Mouse (Mus musculus) right cerebral cortex, postnatal 36 days (tissue): ENCODE data around the gene Fibp.
"Not testable (repeated sequence)": the region's sequence is repeated elsewhere in the genome, so short reads cannot be mapped to it uniquely, and the experiment has no call there.

Source experiments
- DNase-seq, 2 experiments: peaks; one replicate each; pipeline ENCODE4 v3.0.0; 2022; ENCODE audit warnings: low spot score in 2 of 2, mixed read lengths in 1 of 2

Gene Fibp

DNA sequence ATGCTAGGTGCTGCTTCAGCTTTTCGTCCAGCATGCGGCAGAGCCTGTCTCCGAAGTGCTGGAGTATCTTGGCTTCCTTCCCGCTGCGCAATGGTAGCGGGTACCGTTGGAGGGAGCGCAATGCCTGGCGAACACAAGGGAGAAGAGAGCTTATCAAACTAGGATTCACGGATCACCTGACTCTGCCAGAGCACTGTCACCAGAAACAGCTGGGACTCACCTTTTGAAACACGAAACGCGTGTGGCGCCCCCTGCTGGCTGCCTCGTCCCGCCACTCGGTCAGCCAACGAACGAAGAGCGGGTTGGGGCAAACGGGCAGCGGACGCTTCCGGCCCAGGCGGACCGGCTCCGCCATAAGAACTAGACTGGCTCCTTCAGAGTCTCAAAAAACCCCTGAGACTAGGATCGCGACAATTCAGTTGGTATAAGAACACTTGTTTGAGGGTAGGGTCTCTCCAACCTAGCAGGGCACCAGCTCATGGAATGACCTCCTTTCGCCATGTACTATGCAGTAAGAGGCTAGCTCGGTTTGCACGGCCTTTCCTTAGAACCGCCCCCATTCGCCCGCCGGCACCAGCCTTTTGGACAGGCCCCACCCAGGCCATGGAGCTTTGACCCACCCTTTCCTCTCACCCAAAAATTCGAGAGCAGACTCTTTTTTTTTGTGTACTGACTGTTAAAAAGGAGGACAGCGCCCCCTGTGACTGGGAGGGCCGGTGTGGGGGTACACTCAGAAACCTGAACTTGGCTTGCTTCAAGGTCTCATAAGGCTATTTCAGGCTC, 27.5 kb downstream of the Fibp start, which contains the start of gene Mus81:
Gene Mus81, minus strand, starts transcription at position 635 of the 783 bp plus-strand sequence.
- peak; percentile 90 to 91 for DNase-seq

DNA sequence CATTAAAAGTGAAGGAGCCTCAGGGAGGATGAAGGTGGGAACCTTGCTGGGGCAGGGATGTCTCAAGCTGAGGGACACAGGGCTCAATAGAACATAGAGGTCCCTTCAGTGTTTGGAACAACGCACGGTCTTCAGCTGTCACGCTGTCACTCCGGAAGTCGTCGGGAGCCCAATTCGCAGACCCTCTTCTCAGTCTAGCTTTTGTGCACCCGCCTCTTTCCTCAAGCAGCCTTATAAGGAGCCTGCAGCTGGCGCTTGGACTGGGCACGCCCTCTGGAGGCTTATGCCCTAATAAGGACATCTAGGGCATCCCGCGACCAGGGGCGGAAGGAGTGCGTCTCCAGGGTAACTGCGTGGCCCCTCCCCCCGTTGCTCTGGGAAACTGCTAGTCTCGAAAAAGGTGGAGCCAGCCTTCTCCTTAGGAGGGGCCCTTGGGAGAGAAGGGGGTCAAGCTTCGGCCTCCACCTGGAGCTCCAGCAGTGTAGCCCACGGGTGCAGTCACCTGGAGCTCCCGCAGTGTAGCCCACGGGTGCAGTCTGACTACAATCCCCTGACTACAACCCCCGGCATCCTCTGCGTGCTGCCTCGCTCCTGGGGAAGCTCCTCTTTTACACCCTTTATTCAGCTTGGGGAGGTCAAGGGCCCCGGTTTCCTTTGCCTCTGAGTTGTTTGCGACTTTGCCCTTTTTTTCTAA, 28.6 kb downstream of the Fibp start:
- DNase-seq = peak; percentile 97

DNA sequence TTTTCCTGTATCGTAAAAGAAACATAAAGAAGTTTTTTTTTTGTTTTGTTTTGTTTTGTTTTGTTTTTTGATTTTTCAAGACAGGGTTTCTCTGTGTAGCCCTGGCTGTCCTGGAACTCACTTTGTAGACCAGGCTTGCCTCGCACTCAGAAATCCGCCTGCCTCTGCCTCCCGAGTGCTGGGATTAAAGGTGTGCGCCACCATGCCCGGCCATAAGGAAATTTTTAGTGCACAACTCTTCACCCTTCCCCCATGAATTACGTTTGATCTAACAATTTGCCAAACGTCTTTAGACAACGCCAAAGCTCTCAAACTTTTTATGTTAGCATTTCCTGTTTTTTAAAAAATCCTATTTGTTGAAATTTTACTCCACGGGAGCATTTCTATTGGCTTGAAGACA, 29.3 kb downstream of the Fibp start:
- not testable (repeated sequence) for DNase-seq

DNA sequence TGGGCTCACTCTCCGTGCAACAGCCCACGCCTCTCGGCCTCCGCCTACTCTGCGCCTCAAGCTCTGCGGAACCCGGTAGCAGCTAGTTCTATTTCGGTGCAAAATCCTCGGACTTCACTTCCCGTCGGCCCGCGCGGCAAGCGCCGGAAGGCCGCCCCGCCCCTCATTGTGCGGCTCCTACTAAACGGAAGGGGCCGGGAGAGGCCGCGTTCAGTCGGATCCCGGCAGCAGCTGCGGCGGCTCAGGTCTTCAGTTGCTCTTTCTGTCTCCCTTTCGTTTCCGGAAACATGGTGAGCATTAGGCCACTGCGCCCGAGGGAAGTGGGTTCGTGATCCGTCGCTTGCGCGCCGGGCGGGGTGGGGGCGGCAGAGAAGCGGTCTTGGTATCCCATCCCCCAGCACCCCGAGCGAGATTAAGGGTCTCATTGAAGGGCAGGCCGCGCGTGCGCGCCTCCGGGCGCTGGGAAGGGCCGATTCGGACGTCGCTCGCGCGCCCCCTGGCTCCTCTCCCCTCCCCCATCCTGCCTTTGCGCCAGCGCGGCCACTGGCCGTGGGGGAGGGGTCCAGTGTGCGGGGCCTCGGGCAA, 30.0 kb downstream of the Fibp start, which contains the start of gene Cfl1:
Gene Cfl1, plus strand, starts transcription at position 143 of the 585 bp plus-strand sequence.
- peak; percentile 95 to 96 for DNase-seq

DNA sequence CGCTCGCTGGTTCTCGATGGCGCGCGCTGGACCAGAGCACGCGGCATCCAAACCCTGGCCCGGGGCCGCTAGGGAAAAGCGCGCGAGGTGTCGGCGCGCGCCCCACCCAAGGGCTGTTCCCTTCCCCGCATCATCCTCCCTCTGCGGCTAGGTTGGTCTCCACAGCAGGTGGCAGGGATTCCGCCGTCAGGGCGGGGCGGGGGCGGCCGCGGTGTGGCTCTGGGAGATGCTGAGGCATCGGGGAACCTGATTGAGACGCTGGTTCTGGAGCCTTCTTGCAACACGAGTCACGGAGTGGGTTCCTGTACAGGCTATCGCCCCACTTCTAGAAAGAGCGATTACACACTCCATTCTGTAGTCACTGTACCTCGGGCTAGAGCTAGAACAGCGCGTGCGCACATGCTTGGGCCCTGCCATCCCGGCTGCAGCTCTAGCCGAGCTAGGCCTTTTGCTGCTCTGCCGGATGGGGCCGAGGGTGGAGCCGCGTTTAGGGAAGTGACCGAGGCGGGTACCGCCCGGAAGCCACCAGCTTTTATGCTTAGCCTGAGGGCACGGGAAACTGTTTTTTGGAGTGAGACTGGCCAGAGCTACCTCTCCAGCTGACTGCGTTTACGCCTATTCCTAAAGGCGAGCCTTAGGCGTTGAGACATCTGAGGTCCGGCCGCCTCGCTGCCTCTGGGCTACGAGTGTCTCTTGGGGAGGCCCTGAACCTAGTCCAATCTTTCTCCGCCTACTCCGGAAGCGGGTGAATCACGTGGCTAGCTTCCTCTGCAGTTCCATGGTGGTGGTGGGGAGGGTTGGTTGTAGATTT, 30.7 kb downstream of the Fibp start:
- peak; percentile 73 to 82 for DNase-seq

DNA sequence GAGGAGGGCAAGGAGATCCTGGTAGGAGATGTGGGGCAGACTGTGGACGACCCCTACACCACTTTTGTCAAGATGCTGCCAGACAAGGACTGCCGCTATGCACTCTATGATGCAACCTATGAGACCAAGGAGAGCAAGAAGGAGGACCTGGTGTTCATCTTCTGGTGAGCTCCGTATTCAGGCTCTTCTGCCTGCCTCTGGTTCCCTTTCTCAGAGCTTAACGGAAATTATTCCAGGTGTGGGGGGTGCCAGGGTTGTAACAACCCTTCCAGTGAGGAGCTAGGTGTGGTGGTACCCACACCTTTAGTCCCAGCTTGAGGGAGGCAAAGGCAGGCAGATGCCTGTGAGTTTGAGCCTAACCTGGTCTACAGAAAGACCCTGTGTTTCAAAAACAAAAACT, 32.2 kb downstream of the Fibp start:
- DNase-seq = no peak

DNA sequence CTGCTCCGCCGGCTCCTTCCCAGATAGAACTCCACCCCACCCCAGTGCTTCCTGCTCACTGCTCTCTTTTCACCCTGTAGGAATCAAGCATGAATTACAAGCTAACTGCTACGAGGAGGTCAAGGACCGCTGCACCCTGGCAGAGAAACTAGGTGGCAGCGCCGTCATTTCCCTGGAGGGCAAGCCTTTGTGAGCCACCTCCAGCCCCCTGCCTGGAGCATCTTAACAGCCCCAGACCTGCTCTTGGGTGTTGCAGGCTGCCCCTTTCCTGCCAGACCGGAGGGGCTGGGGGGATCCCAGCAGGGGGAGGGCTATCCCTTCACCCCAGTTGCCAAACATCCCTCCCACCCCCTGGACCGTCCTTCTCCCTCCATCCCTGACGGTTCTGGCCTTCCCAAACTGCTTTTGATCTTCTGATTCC, 32.9 kb downstream of the Fibp start:
- DNase-seq = not testable (repeated sequence)

DNA sequence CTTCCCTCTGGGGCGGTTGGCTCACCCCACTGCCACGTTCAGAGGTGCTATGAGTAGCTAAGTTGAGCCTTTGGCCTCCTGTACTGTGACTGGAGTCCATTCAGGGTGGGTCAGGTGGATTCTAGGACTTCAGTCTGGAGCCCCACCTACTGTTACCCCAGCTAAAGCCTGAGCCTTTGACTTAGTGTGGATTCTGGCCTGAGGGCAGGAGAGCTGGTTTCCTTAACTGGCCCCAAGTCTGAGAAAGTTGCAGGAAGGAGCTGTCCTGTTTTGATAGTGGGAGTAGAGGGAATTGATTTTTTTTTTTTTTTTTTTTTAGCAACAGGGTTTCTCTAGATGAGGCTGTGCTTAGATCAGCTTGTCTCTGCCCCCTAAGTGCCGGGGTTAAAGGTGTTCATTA, 33.9 kb downstream of the Fibp start:
- no peak for DNase-seq

DNA sequence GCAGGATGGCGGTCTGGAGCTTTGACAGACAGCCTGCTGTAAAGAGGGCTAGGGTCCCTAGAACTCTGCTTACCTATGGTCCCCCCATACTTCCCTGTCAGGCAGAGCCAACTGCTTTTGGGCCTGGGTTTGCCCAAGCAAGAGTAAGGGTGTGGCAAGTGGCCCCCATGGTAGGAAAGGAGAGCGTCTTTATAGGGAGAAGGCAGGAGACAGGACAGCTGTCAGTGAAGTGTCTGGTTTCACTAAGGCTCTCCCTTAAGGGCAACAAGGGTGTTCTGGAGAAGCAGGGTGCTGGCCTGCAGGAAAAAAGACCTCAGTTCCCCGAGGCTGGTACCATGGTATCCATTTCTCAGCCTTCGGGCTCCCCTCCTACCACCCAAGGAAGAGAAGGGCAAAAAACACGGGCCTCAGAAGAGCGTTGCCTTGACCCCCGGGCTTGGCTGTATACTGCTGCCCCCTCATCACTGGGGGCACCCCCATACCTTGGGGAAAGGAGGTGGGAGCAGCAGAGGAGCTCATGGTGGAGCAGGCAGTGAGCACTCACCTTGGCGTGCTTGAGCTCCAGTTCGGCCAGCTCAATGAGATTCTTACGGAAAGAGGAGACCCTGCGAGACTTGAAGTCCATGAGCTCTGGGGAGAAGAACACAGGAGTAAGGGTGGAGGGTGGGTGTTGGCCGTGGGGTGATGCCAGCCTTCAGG, 35.1 kb downstream of the Fibp start:
- no peak for DNase-seq

DNA sequence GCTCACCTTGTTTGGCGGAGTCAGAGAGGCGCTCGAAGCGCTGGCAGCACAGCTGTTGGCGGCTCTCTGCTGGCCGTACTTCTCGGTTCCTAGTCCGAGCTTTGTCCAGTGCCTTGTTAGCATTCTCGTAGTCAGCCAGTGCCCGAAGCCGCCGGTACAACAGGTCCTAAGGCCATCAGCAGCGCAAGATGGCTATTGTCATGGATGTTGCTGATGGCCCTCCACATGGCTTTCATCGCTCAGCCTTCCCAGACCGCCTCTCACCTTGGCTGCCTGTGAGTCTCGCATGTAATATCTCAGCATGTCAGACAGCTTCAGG, 35.6 kb downstream of the Fibp start:
- DNase-seq = no peak

DNA sequence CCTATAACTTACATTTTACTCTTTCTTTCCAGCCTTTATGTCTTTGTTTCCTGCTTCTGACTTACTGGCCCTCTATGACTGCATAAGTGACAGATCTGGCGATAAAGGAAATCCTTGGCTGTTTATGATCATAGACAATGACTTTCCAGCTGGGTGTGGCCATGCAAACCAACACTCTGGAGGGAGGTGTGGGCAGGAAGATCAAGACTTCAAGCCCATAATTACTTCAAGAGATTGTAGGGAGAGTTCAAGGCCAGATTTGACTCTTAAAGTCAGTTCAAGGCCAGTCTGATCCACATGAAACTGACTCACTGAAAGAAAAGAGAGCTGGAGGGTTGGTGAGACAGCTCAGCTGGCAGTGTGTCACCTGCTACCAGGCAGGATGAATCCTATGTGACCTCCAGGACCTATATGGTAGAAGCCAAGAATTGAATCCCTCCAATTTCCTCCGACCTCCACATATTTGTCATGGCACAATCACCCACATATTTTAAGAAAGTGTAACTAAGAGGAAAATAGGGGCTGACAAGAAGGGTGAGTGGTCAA, 40.0 kb downstream of the Fibp start:
- no peak for DNase-seq

DNA sequence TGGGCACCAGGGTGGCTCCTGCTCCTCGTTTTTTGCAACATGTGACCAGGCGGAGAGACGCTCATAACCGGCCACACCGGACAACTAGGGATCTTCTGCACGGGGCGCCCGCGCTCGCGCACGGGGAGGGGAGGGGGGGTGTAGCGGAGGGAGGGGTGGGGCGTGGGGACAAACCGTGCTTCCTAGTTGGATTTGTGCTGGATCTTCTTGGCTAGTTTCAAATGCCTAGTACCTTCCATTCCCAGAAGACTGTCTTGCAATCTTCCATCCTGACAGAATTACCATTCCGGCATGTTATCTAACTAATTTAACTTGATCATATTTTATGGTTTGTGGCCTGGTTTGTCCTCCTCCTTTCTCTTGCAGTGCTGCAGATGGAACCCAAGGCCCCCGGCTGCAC, 43.3 kb downstream of the Fibp start, which contains the start of gene 1700020D05Rik:
Gene 1700020D05Rik, minus strand, starts transcription at position 101 of the 400 bp plus-strand sequence.
- no peak for DNase-seq

DNA sequence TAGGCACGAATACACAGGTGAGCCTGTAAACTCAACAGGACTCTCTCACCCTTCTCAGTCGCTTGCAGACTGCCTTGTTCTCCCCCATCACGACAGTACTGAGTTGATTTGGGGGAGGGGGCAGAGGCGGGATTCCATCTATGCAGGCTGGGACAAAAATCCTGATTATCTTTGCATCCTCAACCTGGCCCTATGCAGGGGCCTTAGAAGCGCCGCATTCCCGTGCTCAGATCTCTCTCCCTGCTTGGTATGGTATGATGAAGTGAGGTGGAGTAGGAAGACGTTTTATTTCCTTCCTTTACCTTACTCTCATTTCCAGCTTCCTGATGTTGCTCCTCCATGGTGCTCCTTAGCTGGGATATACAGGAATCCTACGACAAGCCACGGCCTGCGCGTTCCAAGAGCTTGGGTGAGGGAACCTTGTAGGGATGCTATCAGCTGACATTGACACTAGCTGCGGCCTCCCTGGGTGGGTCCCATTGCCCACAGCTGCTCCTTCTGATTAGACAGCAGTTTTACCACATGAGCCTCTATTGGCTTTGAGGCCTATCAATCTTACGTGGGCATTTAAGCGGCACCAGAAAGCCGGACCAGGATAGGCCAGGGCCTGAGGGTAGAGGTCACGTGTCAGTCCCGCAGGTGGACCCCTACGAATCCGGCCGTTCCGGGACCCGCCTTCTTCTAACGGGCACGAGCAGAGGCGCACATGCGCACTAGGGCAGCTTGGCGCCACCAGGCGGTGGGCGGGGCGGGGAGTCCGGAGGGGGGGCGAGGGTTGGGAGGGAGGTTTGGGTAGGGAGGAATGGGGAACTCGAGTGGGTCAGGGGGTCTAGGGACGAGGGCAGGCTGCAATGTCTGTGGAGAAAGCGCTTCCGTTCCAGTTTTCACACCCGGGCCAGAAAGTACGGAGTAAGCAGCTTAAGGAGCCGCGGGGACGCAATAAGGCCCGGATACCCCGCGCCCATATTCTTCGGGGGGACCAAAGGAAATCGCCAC, 49.9 kb downstream of the Fibp start, which contains the start of gene Snx32:
Gene Snx32, minus strand, starts transcription at position 508 of the 996 bp plus-strand sequence.
- peak; percentile 99 for DNase-seq

DNA sequence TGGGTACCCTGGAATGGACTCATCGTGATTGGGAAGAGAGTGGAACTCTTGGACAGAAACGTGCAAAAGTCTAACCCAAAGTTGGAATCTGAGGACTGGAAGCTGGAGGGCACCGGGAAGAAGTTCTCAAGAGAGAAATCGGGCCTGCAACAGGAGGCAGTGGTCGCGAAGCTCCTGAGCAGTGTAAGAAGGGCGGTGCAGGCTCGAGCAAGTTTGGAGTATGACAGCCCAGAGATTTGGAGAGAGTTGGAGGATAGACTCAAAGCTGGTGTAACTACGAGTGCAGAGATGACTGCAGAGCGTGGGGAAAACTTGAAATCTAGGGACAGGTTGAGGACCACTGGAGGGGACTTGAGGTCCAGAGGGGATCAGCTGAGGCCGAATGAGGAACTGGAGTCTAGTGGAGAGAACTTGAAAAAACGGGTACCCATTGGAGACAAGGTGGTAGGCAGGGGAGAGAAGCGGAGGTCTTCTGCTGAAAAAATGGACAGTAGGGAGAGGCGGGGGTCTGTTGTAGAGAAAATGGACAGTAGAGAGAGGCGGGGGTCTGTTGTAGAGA, 50.7 kb downstream of the Fibp start:
- DNase-seq = no peak

DNA sequence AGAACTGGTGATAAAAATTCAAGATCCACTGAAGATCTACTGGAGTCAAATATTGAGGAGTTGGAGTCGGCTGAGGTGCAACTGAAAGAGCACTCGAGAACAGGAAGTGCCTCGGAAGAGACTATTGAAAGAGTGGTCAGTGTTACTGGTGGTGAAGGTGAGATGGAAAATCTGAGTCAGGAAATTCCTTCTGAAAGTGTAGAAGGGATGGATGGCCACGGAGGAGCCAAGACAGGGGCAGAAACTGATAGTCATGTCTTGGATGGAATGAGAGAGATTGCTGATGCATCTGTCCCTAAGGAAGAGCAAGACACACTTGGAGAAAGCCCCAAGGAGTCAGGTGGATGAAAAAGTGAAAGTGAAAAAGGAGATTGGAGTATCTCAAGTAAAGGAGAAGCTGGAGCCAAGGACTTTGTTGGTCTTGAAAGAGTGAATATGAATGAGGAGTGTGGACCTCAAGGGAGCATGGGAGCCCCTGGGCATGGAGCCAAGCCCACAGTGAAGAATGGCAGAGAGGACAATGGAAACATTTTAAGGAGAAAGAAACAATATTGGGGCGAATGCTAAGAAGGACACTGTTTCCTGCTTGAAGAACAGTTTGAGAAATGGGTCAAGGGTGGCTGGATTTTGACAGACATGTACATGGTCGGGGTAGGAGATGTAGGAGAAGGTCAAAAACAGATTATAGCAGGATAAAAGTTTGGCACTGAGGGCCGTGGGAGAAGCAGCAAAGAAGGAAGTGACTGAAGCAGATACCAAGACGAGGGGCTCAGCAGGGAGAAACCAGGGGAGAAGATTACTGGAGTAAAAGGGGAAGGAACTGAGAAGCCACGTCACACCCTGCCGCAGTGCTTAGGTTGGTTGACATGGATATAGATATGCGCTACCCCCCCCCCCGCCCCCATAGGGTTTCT, 51.9 kb downstream of the Fibp start:
- DNase-seq = no peak

DNA sequence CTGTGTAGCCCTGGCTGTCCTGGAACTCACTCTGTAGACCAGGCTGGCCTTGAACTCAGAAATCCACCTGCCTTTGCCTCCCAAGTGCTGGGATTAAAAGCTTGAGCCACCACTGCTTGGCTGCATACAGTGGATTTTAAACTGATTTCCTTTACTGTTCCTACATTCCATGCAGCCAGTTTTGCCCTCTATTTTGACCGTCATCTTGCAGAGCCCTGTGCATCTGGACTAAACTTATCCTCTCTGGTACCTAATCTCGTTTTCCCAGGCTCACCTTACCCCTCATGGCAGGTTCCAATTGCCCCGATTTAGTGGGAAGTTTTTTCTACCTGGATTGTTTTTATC, 52.6 kb downstream of the Fibp start:
- DNase-seq = no peak
